Mouse (Mus musculus): ENCODE data around the gene Abca3.

GRCm38 (mm10) chr17:24362527-24362926 lies 10.8 kb downstream of the Abca3 start:
- no peak for TF ChIP-seq CTCF (IDR thresholded peaks at IDR 0.05; ENCODE audit: borderline replicate concordance, insufficient read depth, low read depth, low read length)
- TF ChIP-seq POLR2A (IDR thresholded peaks at IDR 0.05; ENCODE audit: borderline replicate concordance, insufficient read depth, low read length) = no peak
